Mouse (Mus musculus) heart, postnatal 36 days (tissue): ENCODE measurements around the gene Efna3. TPM values are rescaled to one million over a fixed set of nuclear protein-coding genes. Genes with fewer than 3 reads are reported as not detected.
A peak's percentile ranks its signal among the peaks of the same experiment; 100 is the strongest.

ENCODE experiments used
- DNase-seq, 2 experiments: peaks; one replicate each; pipeline ENCODE4 v3.0.0; 2021 to 2022
- intact Hi-C: fragments of 180-260 bp; cut with DNase I; formaldehyde crosslinking; loops from one replicate; pipeline ENCODE4 v1.15.1; 2025
- total RNA-seq, 2 experiments: library from RNA; stranded (reverse); gene quantifications; 2 replicates each; pipeline ENCODE4 v1.2.3; 2021

The Efna3 gene
- total RNA-seq, 2 experiments from 2014 or later = not detected

GRCm38 (mm10) chr3:89340465-89340864, 17.7 kb upstream of the Efna3 start:
- peak; percentile 81 for DNase-seq

DNA sequence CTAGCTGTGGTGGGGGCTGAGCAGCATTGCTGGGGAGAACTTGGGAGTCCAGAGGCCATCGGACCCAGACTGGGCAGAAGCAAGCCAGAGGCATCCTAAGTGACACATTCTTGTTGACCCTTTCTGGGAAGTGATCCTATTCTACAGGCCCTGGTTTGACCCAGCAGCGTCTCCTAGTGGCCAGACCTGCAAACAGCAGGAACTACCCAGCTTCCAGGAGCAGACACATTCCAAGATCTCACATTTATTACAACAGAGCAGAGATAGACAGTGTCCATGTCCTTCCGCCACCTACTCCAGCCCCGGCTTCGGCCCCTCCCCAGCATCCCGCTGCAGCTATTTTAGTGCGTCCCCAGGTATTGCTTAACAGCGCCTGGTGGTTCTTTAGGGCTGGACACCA, 16.7 kb upstream of the Efna3 start:
- intact Hi-C loops = no loop called here
- peak; percentile 65 to 72 for DNase-seq

More at GRCm38 (mm10) chr3:89340465-89340864, 17.7 kb upstream of the Efna3 start:
- intact Hi-C loops = loop anchor here (1.0 to 2.0 kb wide), 3 partner anchors 14 to 348 kb away; no protein-coding TSS in a partner anchor

DNA sequence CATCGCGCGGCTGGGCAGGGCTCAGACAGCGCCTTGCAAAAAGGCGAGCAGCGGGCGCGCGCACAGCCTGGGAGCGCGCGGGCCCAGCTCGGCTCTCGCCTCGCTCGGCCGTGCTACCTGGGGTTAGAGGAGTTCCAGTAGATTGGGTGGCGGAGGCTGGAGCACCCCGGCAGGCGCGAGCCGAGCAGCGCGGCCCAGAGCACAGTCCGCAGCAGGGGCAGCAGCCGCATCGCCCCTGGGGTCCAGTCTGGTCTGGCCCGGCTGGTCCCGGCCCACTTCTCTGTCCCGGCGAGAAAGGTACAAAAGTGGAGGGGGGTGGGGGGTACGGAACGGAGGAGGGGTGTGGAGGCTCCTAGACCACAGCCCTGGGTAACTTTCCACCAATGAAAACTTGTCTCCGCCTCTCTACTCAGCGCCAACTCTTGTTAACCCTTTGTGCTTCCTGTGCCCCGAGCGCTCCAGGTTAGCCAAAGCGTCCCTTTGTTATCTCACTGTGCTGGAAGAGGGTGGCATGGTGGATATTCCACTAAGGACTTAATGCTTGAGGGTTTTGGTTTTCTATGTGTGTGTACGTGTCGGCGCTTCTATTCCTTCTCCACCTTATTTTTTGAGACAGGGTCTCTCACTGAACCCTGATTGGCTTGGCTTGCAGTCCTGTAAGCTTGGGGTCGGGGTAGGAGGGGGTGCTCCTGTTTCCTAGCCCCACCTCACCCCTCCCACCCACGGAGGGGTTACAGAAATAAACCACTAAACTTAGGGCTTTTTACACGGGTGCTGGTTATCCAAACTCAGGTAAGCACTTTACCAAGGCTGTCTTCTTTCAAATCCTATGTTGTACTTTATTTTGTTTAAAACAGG, 15.2 kb upstream of the Efna3 start, which contains the start of gene Efna4:
TSS of gene Efna4 (minus strand) at position 308 of the 858 bp plus-strand sequence.
- DNase-seq = peak; percentile 25 to 41

GRCm38 (mm10) chr3:89337062-89337720, 14.4 kb upstream of the Efna3 start:
- DNase-seq = no peak
- intact Hi-C loops = loop anchor here (1.0 kb wide), 1 partner anchor 20 kb away; no protein-coding TSS in a partner anchor

More for the DNA sequence above, 15.2 kb upstream of the Efna3 start, which contains the start of gene Efna4:
- intact Hi-C loops = loop anchor here (1.0 kb wide), 1 partner anchor 21 kb away; no protein-coding TSS in a partner anchor

GRCm38 (mm10) chr3:89336529-89336928, 13.8 kb upstream of the Efna3 start:
- intact Hi-C loops = no loop called here
- no peak for DNase-seq

DNA sequence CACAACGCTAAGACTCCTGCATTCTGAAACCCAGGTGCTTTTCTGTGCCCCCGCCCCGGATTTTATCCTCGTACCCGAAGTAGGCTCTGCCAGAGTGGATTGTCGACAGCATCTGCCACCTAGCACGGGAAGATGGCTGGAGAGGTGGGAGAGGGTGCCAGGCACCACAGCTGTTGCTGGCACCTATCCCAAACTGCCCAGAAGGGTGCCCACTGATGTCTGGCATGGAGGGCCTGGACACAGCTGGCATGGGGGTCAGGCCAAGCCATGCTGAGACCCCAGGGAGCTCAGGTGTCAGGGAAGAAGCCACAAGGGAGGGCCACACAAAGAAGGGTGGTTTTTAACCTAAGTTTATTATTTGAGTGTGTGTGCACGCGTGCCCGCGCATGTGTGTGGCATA, 10.3 kb upstream of the Efna3 start:
- intact Hi-C loops = no loop called here
- no peak for DNase-seq

- intact Hi-C loops = no loop called here
- no peak for DNase-seq
These were observed 9.7 kb upstream of the Efna3 start for GRCm38 (mm10) chr3:89332476-89332875.

DNA sequence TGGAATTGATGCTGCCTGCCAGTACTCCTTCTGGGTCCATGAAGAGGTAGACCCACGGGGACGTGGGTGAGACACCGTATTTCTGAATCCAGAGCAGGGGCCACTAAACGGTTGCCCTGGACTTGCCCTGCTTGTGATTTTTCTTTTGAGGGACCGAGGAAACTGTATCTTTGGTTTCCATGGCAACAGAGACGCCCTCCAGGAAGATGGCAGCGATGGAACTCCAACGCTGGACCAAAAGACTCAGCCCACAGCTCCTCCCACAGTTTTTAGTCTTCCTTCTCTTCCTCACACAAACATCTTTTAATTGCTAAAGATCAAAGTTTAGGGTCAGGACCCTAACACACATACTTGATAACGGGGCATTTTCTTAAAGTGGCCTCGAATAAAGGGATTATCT, 9.2 kb upstream of the Efna3 start:
- intact Hi-C loops = no loop called here
- no peak for DNase-seq

DNA sequence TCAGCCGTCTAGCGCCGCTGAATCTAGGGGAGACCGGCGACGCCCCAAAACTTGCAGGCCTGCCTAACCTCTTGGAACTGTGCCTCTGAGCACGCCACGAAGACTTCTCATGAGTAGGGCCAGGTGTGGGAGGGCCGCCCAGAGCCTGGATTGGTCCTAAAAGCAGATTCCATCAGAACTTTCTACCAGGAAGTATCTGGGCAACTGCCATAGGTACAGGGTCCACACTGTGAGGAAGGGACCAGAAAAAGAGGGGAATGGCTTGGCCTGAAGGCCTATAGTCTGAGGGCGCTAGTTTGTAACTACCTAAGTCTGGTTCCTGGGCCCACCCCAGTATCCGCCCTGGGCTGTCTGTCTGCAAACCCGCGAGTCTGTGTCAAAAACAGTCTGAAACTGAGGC, 8.8 kb upstream of the Efna3 start:
- intact Hi-C loops = no loop called here
- DNase-seq = no peak

- no peak for DNase-seq
- intact Hi-C loops = no loop called here
These were observed 8.2 kb upstream of the Efna3 start for GRCm38 (mm10) chr3:89330948-89331347.

DNA sequence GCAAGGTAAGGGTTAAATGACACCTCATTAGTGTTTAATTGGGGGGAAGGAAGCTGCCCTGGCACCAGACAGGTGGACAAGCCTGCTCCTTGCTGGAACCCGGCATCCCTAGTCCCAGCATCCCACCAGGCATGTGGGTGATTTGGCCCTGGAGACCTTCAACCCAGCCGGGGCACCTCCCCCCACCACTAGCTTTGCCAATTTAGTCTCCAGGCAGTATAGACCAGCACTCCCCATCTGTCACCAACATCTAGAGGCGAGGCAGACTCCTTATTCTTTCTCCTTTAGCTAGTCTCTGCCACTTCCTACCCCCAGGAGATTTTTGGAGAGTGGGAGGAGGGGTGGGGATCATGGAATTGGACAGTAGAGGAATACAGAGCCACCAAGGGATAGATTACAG, 7.6 kb upstream of the Efna3 start:
- no peak for DNase-seq
- intact Hi-C loops = no loop called here

DNA sequence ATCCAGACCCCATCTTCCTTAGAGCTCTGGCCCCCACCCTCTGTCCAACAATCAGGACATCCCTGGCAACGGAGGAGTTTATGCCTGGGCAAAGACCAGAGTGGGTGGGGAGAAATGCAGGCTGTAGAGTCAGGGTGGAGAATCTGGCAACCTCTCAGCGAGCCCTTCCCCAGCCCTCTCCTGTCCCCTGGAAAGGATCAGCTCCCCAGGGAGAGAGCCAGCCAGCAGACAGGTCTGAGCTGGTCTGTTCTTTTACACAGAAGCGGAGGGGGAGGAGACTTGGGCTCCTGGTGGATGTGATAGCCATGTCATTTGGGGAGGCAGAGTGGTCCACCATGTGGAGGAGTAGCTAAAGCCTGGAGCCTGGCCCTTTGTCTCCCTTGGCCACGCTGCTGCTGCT, 5.9 kb upstream of the Efna3 start:
- intact Hi-C loops = no loop called here
- DNase-seq = no peak

- no peak for DNase-seq
- intact Hi-C loops = no loop called here
These were observed 4.7 kb upstream of the Efna3 start for GRCm38 (mm10) chr3:89327371-89327870.

DNA sequence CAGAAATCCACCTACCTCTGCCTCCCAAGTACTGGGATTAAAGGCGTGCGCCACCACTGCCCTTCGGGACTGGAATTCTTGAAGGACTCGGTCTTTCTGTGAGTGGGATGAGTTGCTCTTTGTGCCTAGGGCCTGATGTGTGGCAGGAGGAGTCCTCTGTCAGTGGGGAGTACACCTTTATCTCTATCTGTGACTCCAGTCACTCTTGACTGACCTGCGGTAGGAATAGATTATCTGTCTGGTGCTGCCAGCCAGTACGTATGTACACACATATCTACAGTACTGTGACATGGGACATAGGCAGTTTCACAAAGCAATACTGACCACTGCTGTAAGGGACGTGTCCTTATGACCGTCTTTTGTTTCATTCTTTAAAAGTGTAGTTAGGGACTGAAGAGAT, 3.1 kb upstream of the Efna3 start:
- no peak for DNase-seq
- intact Hi-C loops = no loop called here

DNA sequence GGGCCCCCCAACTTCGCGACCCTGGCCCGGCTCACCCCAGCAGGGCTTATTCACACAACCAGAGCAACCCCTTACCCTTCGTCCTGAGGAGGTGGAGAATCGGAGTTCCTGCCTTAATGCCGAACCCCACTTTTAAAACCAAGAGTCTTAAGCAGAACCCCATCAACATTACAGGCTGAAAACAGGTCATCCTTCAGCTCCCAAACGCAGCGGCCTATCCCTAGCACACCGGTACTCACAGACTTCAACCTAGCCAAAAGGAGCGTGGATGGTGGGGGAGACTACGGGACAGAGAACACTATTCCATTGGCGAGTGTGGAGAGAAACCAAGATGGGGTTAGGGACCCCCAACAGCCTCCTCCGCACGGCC, 649 bp downstream of the Efna3 start:
- no peak for DNase-seq
- intact Hi-C loops = no loop called here

- intact Hi-C loops = no loop called here
These were observed 1.3 kb downstream of the Efna3 start for GRCm38 (mm10) chr3:89321183-89322130.

GRCm38 (mm10) chr3:89320581-89321182, 2.1 kb downstream of the Efna3 start:
- intact Hi-C loops = no loop called here
- no peak for DNase-seq

More at GRCm38 (mm10) chr3:89321183-89322130, 1.3 kb downstream of the Efna3 start:
- DNase-seq = no peak

GRCm38 (mm10) chr3:89319591-89320350, 3.0 kb downstream of the Efna3 start:
- intact Hi-C loops = no loop called here
- DNase-seq = no peak

DNA sequence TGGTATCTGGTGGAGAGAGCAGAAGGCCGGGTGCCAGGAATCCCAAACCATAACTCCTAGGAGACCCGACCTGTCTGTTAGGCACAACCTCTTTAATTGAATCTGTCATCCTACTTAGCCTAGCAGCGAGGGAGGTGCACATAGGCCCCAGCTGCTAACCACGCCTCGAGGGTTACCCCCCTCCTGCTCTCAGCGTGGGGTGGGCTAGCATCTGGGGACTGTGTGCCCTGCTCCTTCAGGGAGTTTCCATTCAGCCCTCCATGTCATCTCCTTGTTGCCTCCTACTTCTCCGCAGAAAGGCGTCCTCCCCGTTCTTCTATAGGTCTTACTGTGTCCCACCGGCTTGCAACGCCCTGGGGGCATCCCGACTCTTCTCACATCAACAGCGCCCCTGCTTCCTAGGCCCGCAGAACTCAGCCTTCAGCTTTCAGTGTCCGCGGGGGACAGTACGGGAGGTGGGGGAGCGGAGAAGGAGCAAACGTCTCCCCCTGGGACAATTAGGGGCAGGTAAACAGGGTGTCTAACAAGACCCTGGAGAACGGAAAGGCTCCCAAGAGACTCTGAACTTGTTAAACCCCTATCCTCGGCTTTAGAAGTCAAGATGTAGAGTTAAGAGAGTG, 3.7 kb downstream of the Efna3 start:
- intact Hi-C loops = no loop called here
- DNase-seq = no peak
